Mouse (Mus musculus) forebrain, embryonic 16.5 days (tissue): ENCODE measurements around the gene Pbld2. TPM values are rescaled to one million over a fixed set of nuclear protein-coding genes. Genes with fewer than 3 reads are reported as not detected.

Source experiments
- ATAC-seq: fragments of 200-750 bp; cut with Nextera tagmentation; 2 replicates; pipeline ENCODE4 v1.8.0; 2017; ENCODE audit warnings: mild to moderate bottlenecking, moderate library complexity
- H3K27ac ChIP-seq: fragments of 300-500 bp; sonication (generic); 2 replicates; pipeline ENCODE4 v1.5.1; 2014; ENCODE audit warnings: low read length, control low read depth
- H3K27me3 ChIP-seq: fragments of 300-500 bp; sonication (generic); replicated peaks from 2 replicates; pipeline ENCODE4 v1.6.1; 2014; ENCODE audit warnings: low read length; ENCODE audit not compliant: control insufficient read depth, insufficient read depth
- H3K36me3 ChIP-seq: fragments of 300-500 bp; sonication (generic); 2 replicates; pipeline ENCODE4 v1.6.1; 2014; ENCODE audit not compliant: control insufficient read depth, insufficient read depth
- H3K4me1 ChIP-seq: fragments of 300-500 bp; sonication (generic); replicated peaks from 2 replicates; pipeline ENCODE4 v1.6.1; 2014; ENCODE audit warnings: low read length; ENCODE audit not compliant: control insufficient read depth, insufficient read depth
- H3K4me2 ChIP-seq: fragments of 300-500 bp; sonication (generic); 2 replicates; pipeline ENCODE4 v1.6.1; 2014; ENCODE audit warnings: mild to moderate bottlenecking, low read length, control low read depth
- H3K4me3 ChIP-seq: fragments of 300-500 bp; sonication (generic); replicated peaks from 2 replicates; pipeline ENCODE4 v1.5.1; 2014; ENCODE audit warnings: mild to moderate bottlenecking, low read length, control low read depth
- H3K9ac ChIP-seq: fragments of 300-500 bp; sonication (generic); replicated peaks from 2 replicates; pipeline ENCODE4 v1.6.1; 2014; ENCODE audit warnings: low read depth, low read length, control low read depth
- H3K9me3 ChIP-seq: fragments of 300-500 bp; sonication (generic); 2 replicates; pipeline ENCODE4 v1.6.1; 2016; ENCODE audit warnings: low read length; ENCODE audit not compliant: control insufficient read depth
- WGBS: fragments of 180-500 bp; shearing (Covaris S2); extraction: QIAGEN DNeasy Blood & Tissue Kit; methylation state at CpG from one replicate; pipeline ENCODE4 v1.1.7; 2014; 5-methylcytosine and 5-hydroxymethylcytosine counted together
- polyA plus RNA-seq: library from polyadenylated mRNA; unstranded; fragments of >200 nt; fragmentation: Nextera tagmentation; extraction: Ambion mirVana; gene quantifications from 2 replicates; pipeline ENCODE4 v1.2.1, GENCODE M21; 2015

Gene Pbld2
- polyA plus RNA-seq, 1 experiment from 2014 or later, result 1.3 TPM

GRCm38 (mm10) chr10:63032956-63033355 is 8.8 kb downstream of the Pbld2 start:
- H3K4me1 ChIP-seq, result no peaks in the 10 kb centered on the region
- WGBS, result 56% methylated on average over 3 of the region's 3 CpGs
- no peak overlapping the region for H3K4me3 ChIP-seq
- no peak overlapping the region for H3K9ac ChIP-seq
- H3K27me3 ChIP-seq, result no peaks in the 10 kb centered on the region
- no peak for ATAC-seq
- H3K36me3 ChIP-seq, result no peaks in the 10 kb centered on the region
- no peak overlapping the region for H3K4me2 ChIP-seq
- no peaks in the 10 kb centered on the region for H3K9me3 ChIP-seq
- no peak overlapping the region for H3K27ac ChIP-seq

- H3K9ac ChIP-seq, result no peak overlapping the region
- WGBS, result 90% methylated on average over 14 of the region's 14 CpGs
- H3K9me3 ChIP-seq, result no peaks in the 10 kb centered on the region
- H3K4me1 ChIP-seq, result no peaks in the 10 kb centered on the region
- no peak overlapping the region for H3K4me2 ChIP-seq
- no peaks in the 10 kb centered on the region for H3K27me3 ChIP-seq
- no peak overlapping the region for H3K4me3 ChIP-seq
- H3K36me3 ChIP-seq, result no peaks in the 10 kb centered on the region
- ATAC-seq, result no peak
- H3K27ac ChIP-seq, result no peak overlapping the region
Measured at GRCm38 (mm10) chr10:63038571-63039320, 14.6 kb downstream of the Pbld2 start.

- ATAC-seq, result no peak
- Histone ChIP-seq H3K4me1 (no peaks in the 10 kb centered on the region), H3K36me3 (no peaks in the 10 kb centered on the region), H3K27ac (no peak overlapping the region), H3K4me2 (no peak overlapping the region), H3K4me3 (no peak overlapping the region), H3K9ac (no peak overlapping the region), H3K27me3 (no peaks in the 10 kb centered on the region), H3K9me3 (no peaks in the 10 kb centered on the region)
- 55% methylated on average over 5 of the region's 5 CpGs for whole genome bisulfite sequencing
Measured at GRCm38 (mm10) chr10:63039867-63040628, 15.9 kb downstream of the Pbld2 start.

GRCm38 (mm10) chr10:63043154-63043553 is 19.0 kb downstream of the Pbld2 start:
- Histone ChIP-seq H3K9ac (no peak overlapping the region), H3K4me1 (no peaks in the 10 kb centered on the region), H3K4me3 (no peak overlapping the region), H3K9me3 (no peaks in the 10 kb centered on the region), H3K27me3 (no peaks in the 10 kb centered on the region), H3K36me3 (no peaks in the 10 kb centered on the region), H3K4me2 (no peak overlapping the region), H3K27ac (no peak overlapping the region)
- 64% methylated on average over 3 of the region's 3 CpGs for WGBS
- ATAC-seq, result no peak

- no peak overlapping the region for H3K27ac ChIP-seq
- H3K4me2 ChIP-seq, result no peak overlapping the region
- no peak overlapping the region for H3K9ac ChIP-seq
- no peak overlapping the region for H3K4me3 ChIP-seq
- H3K9me3 ChIP-seq, result no peaks in the 10 kb centered on the region
- WGBS, result 89% methylated on average over 8 of the region's 8 CpGs
- H3K4me1 ChIP-seq, result no peaks in the 10 kb centered on the region
- no peak for ATAC-seq
- H3K36me3 ChIP-seq, result no peaks in the 10 kb centered on the region
- H3K27me3 ChIP-seq, result no peaks in the 10 kb centered on the region
Measured at GRCm38 (mm10) chr10:63047751-63048150, 23.6 kb downstream of the Pbld2 start.

- H3K27me3 ChIP-seq, result no peaks in the 10 kb centered on the region
- H3K36me3 ChIP-seq, result no peaks in the 10 kb centered on the region
- H3K27ac ChIP-seq, result no peak overlapping the region
- 77% methylated on average over 2 of the region's 2 CpGs for WGBS
- no peak overlapping the region for H3K4me2 ChIP-seq
- no peak overlapping the region for H3K4me3 ChIP-seq
- no peak for ATAC-seq
- H3K9me3 ChIP-seq, result no peaks in the 10 kb centered on the region
- no peaks in the 10 kb centered on the region for H3K4me1 ChIP-seq
- no peak overlapping the region for H3K9ac ChIP-seq
Measured at GRCm38 (mm10) chr10:63049106-63049505, 25.0 kb downstream of the Pbld2 start.

- Histone ChIP-seq H3K36me3 (no peaks in the 10 kb centered on the region), H3K27ac (no peak overlapping the region), H3K9me3 (no peaks in the 10 kb centered on the region), H3K4me1 (no peaks in the 10 kb centered on the region), H3K9ac (no peak overlapping the region), H3K27me3 (no peaks in the 10 kb centered on the region), H3K4me3 (no peak overlapping the region), H3K4me2 (no peak overlapping the region)
- no peak for ATAC-seq
- 67% methylated on average over 7 of the region's 7 CpGs for WGBS
Measured at GRCm38 (mm10) chr10:63051267-63051666, 27.2 kb downstream of the Pbld2 start.

GRCm38 (mm10) chr10:63052011-63052410 is 27.9 kb downstream of the Pbld2 start:
- WGBS, result 82% methylated on average over 6 of the region's 6 CpGs
- Histone ChIP-seq H3K4me1 (no peaks in the 10 kb centered on the region), H3K9me3 (no peaks in the 10 kb centered on the region), H3K36me3 (no peaks in the 10 kb centered on the region), H3K4me3 (no peak overlapping the region), H3K4me2 (no peak overlapping the region), H3K27me3 (no peaks in the 10 kb centered on the region), H3K27ac (no peak overlapping the region), H3K9ac (no peak overlapping the region)
- ATAC-seq, result no peak

GRCm38 (mm10) chr10:63053007-63053406 is 28.9 kb downstream of the Pbld2 start:
- Histone ChIP-seq H3K27ac (no peak overlapping the region), H3K4me2 (no peak overlapping the region), H3K9me3 (no peaks in the 10 kb centered on the region), H3K4me3 (no peak overlapping the region), H3K4me1 (no peaks in the 10 kb centered on the region), H3K27me3 (no peaks in the 10 kb centered on the region), H3K36me3 (no peaks in the 10 kb centered on the region), H3K9ac (no peak overlapping the region)
- WGBS, result 58% methylated on average over 6 of the region's 6 CpGs
- ATAC-seq, result no peak
